Mouse (Mus musculus) right cerebral cortex, postnatal 4 days (tissue): Measurements from ENCODE around the gene Crat.
"Not testable (repeated sequence)": the region's sequence is repeated elsewhere in the genome, so short reads cannot be mapped to it uniquely, and the experiment has no call there.

Source experiments
- DNase-seq: peaks from one replicate; pipeline ENCODE4 v3.0.0-alpha.2; 2022

The Crat gene

DNA sequence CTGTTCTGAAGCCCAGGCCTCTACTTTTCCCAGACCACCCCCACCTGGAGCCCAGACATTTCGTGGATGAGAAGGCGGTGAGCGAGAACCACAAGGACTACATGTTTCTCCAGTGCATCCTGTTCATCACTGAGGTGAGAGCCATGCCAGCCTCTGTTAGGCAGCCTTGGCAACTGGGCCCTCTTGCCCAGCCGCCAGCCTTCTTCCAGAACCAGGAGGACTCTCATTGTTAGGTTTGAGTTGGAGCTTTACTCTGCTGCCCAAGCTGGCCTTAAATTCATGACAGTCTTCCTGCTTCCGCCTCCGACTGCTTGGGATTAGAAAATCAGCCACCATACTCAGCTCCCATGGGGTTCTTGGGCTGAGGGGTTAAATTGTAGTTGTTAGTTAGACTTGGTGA, 24.0 kb upstream of the Crat start:
- DNase-seq: no peak

DNA sequence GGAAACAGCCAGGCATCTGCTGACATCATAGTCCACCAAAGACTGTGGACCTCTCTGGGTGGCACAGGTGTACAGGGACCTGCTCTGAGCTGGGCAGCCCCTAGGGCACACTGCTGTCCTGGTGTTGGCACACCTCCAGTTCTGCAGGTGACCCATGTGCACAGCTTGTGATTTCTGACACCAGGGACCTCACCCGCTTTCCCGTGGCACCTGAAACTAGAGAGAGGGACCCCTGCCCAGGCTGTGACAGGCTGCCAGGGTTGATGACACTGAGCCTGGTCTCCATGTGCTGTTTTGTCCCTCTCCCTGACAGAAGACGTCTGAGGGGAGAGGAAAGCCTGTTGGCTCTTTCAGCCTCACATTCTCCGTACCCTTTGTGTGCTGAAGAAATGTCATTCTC, 22.2 kb upstream of the Crat start:
- no peak for DNase-seq

DNA sequence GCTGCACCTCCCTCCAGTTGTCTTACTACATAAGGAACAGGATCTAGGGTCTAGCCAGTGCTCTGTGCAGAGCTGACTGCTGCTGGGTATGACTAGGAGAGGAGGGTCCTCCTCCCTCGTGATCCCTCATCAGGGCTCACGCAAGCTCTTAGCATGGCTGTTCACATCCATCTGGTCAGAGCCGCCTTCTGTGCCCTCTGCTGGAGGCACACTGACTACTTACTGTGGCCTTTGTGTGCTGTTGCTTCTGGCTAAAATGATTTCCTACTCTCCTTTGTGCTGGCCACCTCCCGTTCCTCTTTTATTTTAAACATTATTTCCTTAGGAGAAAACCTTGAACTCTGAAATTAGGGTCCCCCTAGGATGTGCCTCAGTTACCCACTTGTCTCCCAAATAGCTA, 21.2 kb upstream of the Crat start:
- DNase-seq: no peak

DNA sequence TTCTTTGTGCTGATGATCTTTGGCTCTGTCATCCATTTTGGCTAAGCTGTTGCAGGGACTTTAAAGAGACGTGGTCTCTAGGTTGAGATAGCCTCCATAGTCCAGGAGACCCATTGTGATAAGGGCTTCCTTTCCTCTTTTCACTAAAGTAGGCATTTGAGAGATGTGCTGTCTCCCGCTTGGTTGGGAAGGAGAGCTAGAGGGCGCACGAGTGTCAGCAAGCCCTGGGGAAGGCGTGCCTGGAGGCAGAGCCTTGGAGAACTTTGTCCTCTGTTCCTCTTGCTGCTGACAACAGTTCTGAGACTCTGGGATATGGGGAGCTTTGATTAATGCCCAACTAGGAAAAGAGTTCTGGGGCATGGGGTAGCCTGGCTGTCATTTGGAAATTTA, 20.5 kb upstream of the Crat start:
- peak; percentile 38 for DNase-seq

DNA sequence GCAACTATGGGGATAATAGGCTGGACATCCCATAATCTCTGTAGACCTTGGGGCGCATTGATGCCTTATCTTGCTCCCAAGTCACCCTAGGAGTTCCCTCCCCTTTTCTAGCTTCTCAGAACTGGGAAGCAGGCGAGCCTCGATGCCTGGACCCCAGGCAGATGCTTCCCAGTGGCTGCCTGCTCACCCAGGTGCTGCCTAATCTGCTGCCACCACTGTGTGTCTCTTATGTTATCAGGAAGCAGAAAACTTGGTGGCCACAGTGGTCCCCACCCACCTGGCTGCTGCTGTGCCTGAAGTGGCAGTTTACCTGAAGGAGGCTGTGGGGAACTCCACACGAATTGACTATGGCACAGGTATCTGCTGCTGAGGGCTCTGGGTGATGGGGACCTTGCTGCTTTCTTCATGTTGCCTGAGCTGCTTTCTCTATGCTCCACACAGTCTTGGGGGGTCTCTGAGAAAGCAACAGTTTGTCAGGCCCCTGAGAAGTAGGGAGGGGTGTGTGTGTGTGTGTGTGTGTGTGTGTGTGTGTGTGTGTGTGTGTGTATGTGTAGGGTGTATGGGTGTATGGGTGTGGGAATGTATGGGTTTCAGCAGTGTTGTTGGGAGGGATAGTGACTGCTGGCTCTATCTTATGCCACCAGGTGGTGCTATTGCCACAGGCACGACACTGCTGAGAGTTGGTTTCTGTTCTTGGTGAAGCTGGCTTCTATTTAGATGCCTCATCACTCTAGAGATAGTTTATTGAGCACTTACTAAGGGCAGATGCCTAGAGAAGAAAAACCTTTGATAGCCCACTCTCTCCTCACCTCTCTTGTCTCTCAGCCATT, 19.9 kb upstream of the Crat start:
- peak; percentile 67 for DNase-seq

DNA sequence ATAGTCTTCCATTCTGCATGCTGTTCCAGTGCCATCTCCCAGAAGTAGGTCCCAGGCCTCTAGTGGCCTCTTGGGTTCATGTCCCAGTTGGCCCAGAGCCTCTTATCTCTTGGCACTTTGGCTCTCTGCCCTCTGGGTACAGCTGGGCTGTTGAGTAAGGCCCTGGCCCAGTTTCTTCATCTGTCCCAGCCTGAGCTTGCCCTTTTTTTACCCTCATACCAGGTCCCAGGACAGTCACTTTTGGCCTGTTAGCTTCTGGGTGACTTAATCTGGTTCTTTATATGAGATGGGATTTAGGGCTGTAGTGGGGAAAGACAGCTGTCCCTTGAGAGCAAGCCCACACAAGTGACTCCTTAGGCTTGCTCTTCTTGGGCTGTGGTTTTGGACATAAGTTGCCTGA, 13.5 kb upstream of the Crat start:
- DNase-seq: no peak

DNA sequence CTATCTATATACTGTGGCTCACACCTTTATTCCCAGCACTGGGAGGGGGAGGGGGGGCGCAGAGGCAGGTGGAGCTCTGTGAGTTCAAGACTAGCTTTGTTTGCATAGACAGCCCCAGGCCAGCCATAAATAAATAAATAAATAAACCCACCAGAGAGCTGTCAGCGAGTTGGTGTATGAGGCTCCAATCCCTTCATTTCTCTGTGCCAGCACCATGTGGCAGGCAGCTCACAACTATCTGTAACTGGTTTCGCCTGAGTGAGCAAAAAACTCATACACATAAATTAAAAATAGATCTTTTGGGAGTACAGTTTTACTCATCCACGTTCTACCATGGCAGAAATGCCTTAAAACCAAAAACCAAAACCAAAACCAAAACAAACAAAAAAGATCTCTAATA, 5.8 kb upstream of the Crat start:
- DNase-seq: no peak

DNA sequence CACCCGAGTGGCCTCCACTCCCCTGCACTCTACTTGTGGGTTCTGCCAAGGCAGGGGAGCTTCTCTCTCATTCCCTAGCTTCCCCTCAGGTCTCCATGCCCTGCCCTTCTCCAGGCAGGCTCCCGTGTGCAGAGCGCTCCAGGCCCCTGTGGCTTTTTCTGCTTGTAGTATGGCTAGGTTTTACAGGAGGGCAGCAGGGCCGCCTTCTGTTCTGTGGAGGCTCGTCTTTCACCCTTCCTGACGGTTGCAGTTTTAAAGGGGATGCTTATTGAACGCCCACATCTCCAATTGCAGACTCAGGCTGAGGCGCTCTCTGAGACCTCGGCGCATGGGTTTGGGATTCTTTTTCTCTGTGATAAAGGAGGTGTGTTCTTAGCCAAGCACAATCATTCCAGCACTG, 3.5 kb upstream of the Crat start:
- no peak for DNase-seq

DNA sequence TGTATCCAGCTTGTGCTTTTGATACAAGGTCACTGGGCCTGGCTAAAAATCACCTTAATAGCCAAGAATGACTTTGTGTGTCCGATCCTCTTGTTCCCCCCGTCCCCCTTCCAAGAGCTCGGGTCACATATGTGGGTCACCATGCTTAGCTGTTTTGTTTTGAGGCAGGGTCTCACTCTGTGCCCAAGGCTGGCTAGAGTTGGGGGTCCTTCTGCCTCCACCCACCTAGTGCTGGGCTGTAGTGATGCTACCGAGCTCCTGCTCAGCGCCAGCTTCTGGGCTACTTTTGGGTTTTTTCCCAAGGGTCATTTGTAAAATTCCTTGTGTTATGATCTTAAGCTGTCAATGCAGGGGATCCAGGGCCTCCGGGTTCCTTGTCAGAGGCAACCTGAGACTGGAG, 2.6 kb upstream of the Crat start:
- DNase-seq: no peak

DNA sequence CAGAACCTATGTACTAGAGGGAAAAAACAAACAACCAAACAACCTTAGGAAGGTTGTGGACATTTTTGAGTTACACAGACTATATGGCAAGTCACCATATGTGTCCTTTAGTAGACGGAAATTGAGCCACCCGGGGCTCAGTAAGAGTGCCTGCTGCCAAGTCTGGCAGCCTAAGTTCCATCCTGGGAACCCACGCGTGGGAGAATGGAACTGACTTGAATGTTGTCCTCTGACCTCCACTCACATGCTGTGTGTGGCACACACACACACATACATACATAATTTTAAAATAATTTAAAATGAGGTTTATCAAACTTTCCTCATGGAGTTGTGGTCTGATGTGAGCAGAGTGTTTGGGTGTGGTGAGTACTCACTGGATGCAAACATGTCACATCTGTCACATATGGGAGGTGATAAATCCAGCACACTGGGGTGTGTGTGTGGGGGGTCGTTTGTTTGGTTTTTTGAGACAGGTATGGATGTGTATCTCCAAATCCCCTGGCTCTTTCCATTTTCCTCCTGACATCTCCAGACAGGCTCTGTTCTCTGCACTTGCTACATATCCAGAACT, 2.1 kb upstream of the Crat start:
- DNase-seq: no peak

DNA sequence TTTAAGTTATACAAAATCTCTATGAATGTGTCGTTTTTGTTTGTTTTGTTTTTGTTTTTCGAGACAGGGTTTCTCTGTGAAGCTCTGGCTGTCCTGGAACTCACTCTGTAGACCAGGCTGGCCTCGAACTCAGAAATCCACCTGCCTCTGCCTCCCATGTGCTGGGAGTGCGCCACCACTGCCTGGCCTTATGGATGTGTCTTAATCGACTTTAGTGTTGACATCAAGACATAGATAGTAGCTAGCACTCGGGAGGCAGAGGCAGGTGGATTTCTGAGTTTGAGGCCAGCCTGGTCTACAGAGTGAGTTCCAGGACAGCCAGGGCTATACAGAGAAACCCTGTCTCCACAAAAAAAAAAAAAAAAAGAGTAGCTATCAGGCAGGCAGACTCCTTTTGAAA, 1.5 kb upstream of the Crat start:
- DNase-seq: not testable (repeated sequence)

DNA sequence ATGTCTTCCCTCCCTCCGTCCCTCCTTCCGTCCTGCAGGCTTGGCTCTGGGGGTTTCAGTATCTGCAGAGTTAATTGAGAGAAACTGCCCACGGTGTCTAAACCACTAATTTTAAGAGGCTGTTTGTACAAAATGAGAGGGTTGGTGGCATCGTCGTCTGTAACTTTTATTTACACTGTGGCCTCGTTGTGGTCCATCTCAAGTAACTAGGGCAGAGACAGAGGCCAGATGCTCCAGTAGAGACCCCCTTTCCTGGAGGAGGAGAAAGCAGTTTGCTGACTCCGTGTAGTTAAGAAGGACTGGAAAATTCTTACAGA, 994 bp upstream of the Crat start:
- DNase-seq: no peak

DNA sequence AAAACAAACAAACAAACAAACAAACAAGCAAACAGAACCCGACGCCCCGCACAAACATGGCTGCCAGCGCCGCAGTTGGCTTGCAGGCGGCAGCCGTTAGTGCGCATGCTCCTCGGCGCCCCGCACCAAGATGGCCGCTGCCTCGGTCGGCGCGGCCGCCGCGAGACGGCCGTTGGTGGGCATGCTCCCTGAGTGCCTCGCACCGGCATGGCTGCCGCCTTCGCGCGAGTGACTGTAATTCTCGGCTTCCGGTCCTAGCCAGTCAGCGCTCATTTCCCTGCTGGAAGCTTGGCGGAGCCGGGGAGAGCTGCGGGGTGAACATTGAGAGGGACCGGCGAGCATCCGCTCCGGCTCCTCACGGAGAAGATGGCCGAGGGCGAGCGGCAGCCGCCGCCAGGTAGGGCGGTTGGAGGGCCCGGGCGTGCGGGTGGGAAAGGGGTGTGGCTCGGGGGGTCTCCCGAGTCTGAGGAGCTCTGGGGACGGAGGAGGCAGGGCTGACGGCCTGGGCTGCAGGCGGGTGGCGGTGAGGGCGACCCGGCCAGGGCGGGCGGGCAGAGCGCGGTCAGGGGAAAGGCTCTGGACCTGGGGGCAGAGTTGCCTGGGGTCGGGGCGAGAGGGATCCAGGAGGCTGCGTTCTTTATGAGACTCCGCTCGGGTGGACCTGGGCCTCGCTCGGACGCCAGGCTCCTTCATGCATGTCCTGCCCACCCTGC, 479 bp upstream of the Crat start, which contains the start of gene Ptpa:
Ptpa (plus strand) TSS at position 104 of the 713 bp plus-strand sequence.
- DNase-seq: peak; percentile 96

DNA sequence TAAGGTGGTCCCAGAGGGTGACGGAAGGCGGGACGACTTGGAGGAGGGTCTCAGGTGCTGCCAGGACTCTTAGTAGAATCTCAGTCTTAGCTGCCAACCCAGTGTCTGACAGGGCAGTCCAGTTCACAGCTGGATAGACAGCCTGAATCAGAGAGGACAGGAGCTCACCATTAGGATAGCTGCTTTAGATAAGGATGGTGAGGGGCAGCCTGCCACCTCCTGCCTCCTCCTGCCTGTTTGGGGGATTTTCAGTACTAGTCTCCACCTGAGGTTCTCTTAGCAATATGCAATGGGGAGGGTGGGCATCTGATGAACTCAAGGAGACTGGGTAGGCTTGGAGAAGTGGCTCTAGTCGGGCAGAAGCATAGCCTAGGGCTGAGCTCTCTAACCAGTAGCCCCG, 932 bp downstream of the Crat start:
- DNase-seq: no peak

DNA sequence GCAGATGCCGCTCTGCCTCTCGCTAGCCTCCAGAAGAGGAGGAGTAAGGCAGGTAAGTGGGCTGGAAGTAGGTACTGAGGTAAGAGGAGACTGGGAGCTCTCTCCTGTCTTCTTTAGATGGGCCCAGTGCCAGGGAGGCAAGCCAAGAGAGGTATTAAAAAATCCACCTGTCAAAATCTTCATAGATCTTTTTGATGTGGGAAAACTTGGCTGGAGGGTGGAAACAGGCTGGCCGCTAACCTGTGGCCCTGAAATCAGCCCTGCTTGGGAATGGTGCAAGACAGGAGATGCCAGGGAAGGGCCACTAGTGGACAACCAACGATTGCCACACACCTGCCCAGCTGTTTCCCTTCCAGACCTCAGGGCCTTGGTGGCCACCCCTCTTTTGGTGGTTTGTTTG, 1.5 kb downstream of the Crat start:
- DNase-seq: no peak

DNA sequence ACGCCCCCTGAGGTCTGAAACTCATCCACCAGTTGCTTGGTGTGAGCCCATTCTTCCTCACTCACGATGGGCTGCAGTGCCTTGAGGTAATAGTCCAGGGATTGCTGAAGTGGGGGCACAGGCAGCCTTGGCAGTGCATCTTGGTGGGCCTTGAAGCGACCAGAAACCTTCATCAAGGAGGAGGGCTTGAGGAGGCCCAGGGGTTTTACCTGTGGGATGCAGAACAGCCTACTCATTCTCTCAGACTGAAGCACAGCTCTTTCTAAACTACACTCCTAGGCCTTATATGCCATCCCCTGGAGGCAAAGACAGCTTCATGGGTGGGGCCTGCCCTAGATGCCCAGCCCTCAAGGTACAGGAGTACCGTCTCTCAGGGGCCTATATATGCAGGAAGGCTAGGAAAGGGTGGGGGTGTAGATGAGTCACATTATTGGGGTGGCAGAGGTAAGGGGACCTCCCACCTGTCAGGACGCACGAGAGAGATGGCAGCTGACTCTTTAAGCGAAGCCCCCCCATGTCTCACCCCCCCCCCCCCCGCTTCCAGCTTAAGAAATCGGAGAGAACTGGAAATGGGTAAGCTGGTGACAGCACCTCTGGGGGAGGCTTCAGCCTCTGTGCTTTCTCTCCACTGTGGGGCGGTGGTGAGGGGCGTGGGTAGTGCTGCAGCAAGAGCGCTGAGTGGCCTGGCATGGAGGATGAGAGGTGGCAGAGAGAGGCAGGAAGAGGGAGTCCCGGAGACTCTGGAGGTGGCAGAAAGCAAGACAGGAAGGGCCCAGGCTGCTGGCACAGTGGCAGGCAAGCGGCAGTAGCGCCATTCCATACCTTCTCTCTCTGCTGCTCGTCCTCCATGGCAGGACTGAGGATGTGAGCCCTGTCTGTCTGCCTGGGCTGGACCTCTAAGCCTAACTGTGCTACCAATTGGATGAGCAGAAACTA, 2.3 kb downstream of the Crat start:
- no peak for DNase-seq

DNA sequence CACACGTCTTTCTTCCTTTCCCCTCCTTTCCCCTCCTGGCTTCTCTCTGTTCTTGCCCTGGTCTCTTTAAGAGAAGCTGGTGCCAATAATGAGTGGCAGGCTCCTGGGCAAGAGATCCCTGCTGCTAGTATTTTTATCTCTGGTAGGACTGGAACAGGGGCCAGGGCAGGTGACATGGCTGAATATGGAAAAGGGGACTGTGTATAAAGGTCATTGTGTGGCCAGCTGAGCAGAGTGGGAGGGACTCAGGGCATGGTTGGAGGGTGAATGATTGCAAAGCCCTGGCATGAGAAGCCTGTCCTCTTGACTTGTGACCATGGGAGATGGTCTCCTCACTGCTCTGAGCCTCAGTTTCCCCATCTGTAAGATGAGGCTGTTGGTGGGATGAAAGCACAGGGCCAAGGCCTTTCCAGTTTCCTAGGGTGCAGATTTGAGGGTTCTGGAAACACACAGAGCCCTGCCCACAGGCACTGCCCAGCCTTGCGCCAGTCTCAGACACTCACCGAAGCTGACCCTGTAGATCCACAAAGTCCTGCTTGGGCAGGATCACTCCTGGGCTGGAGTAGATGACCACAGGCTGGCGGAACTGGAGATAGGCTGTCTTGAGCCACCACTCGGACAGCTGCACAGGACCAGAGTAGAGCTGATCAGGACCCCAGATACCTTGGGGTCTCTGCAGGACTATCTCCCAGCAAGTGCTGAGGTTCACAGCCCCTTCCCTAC, 6.0 kb downstream of the Crat start:
- DNase-seq: no peak

DNA sequence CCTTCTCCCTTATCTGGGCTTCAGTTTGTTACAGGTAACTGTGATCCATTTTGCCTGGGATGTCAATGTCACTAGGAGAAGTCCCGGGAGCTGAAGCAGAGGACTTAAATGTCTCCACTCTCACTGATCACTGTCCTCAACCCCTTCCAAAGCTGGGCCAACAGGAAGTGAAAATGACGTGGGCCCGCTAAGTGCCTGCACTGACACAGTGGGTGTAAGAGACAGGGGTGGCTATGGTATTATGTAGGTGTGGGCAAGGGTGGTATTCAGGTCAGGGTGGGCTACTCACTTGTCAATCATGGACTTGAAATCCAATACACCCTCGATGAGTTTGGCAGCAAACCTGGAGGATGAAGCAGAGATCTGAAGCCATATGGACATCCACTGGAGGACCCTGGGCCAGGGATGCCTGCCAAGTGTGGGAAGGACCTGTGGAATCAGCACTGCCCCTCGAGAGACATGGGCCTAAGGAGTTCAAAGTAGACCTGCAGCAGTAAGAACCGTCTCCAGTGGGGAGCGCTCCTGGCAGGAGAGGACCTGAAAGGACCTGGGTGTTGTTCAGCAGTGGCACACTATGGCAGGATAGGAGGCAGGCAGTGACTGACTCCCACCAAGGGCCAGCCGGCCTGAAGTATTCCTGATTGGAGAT, 7.0 kb downstream of the Crat start:
- DNase-seq: no peak

DNA sequence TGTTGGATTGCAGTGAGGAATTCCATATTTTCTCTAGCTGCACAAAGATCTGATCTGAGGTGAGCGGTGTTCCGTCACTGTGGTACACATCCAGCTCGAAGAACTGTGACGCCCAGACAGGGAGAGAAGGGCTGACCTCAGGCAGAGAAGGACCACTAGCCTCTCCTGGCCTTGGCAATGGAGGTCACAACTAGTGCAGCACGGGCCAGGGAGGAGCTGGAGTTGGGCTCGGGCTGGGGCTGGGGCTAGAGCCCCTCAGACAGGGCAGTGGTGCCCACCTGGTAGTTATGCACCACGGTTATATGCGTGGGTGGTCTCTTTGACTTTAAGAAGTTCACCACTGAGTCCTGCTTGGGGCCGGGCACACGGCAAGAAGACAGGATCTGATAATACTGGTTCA, 7.8 kb downstream of the Crat start:
- no peak for DNase-seq

DNA sequence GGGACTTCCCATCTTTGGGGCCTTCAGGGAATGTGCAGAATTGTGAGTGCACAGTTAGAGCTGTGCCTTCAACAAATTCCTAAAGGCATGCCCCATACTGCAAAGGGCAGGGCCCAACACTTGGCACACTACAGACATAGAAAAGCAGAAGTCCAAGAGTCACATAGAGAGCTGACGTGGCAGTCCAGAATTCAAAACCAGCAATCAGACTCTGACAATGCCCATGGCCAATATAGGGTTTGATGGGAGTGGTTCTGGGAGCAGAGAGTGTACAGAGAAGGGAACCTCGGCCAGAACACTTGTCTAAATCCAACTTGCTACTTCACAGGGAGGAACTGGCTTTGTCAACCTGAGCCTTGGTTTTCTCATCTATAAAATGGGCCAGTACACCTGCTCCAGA, 8.4 kb downstream of the Crat start:
- DNase-seq: no peak

DNA sequence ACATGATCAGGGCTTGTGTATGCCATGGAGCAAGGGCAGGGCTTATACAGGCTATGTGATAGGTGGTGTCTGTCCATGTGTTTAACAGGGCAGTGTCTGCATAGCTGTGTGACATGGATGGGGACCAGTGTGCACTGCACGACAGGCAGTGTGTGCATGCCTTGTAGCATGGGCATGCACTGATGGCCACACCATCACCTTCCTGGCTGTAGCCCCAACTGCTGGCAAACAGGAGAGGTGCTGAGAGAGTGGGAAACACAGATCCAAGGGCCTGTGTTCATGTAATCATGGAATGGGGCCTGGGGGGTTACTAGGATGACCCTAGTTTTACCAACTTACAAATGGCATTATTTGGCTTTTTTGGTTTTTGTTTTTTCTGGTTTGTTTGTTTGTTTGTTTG, 11.7 kb downstream of the Crat start:
- no peak for DNase-seq

DNA sequence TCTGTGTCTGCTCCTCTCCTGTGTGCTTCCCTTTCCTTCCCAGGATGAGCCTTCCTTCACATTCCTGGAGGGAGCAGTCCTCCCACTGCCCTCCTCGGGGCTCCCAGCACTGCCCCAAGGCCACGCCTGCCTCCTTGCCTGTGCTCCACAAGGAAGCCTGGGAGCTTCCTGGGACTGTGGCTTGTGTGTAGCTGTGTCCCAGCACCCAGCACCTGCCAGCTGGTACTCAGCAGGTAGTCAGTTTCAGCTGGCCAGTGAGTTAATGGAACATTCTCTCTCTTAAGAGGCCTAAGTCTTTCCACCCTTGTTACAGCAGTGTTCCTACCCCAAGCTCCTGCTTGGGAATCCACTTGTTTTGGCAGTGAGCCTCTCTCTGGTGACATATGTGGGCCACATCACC, 12.8 kb downstream of the Crat start:
- no peak for DNase-seq
